Mouse (Mus musculus) testis, postnatal 10 days (tissue): Measurements from ENCODE around the gene Scn2b.
A peak's percentile ranks its signal among the peaks of the same experiment; 100 is the strongest.

Experiments
- DNase-seq: peaks from one replicate; pipeline ENCODE4 v3.0.0; 2021; ENCODE audit warnings: low spot score

Gene Scn2b

GRCm38 (mm10) chr9:45117741-45118431, at the start of gene Scn2b:
TSS of gene Scn2b (plus strand) at chr9:45117782.
- peak; percentile 49 for DNase-seq

DNA sequence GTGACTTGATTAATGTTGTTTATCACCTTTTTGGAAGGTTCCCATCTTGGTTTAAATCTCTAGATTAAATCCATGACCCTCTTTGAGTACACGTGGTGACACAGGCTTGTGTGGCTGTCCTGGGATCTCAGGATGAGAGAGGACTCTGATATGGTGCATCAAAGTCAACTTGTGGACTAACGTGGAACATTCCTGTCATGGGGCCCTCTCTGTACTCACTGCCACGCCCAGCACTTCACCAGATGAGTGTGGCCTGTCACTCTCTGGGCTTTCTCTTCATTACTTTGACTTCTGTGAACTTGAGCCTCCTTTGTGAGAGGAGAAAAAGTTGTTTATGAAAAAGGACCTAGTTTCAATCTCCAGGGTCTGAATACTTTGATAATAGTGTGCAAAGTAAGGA, 45.8 kb upstream of the Scn2b start:
- DNase-seq, result no peak

- DNase-seq, result no peak
Observed at GRCm38 (mm10) chr9:45077859-45078258, 39.7 kb upstream of the Scn2b start.

GRCm38 (mm10) chr9:45079011-45079410, 38.6 kb upstream of the Scn2b start, which contains the start of gene Jaml:
TSS of gene Jaml (plus strand) at chr9:45079183.
- no peak for DNase-seq

DNA sequence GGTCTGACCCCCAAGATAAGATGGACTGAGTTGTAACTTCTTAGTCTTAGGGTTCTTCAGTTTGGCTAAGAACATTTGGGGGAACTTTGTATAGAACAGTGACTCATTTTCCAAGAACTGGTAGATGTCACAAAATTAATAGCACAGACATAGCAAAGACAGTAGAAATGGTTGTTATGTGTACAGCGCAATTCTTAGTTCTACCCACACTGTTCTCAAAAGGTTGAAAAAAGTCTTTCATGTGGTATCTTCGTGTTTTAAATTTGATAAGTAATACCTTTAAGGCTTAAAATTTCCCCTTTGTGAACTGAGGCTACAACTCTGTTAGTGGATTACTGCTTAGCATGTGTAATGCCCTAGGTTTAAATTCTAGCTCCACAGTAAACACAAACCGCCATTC, 34.5 kb upstream of the Scn2b start:
- DNase-seq, result no peak

- DNase-seq, result no peak
Observed at GRCm38 (mm10) chr9:45084556-45084955, 33.0 kb upstream of the Scn2b start.

GRCm38 (mm10) chr9:45085741-45086690, 31.6 kb upstream of the Scn2b start:
- DNase-seq, result no peak

DNA sequence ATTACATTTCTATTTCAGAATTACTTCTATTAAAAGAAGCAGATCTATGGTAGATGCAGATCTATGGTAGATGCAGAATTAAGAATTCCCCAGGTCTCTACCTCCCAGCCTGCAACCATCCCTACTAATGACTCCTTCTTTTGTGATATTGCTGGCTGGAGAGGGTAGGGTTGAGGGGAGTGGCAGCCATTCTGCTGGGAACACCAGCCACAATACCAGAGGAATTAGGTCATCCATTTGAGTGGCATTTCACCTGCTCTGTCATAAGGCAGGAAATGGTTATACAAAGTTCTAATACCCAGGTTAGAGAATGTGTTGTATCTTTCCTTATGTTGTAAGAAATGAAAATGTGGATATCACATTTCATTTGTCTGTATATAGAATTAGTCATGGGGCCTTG, 29.5 kb upstream of the Scn2b start:
- DNase-seq, result no peak

DNA sequence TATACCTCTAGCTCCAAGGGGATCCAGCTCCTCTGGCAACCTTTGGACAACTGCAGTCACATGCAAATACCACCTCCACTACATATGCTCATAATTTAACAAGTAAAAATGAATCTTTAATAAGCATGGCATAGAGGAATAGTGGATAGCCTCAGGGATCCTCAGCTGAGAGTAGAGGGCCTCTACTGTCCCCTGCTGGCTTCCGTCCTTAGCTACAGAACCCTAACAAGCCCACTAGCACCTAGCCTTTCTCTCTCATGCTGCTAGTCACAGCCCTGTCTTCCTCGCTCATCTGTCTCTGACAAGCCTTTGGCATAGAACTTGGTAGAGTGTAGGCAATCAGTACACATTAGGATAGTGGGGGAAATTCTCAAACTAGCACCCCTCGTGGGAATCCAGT, 26.8 kb upstream of the Scn2b start:
- DNase-seq, result no peak

GRCm38 (mm10) chr9:45092641-45093040, 24.9 kb upstream of the Scn2b start:
- no peak for DNase-seq

DNA sequence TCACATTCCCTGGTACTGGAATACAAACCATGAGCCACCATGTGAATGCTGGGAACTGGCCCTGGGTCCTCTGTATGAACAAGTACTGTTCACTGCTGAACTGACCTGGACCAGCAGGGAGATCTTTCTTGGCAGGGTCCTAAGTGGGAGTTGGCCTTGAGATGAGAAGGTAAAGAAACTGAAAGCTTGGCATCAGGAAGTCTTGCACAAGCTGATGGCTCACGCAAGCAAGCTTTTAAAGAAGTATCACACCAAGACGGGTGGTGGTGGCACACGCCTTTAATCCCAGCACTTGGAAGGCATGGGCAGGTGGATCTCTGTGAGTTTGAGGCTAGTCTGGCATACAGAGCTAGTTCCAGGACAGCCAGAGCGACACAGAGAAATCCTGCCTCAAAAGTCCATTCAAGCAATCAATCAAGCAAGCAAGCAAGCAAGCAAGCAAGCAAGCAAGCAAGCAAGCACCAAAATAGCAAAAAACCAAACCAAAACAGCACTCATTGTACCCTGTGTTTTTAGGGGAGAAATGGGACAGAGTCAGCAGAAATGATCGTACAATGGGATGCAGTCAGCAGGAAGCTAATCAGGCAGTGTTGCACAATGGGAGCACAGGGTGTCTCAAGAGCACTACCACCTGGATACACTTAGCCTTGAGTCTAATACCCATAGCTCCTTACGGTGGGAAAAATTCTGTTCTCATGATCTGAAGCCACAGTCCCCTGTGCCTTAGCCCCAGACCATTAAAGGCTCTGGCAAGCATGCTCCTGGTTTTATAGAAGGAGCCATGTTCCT, 22.2 kb upstream of the Scn2b start:
- no peak for DNase-seq

DNA sequence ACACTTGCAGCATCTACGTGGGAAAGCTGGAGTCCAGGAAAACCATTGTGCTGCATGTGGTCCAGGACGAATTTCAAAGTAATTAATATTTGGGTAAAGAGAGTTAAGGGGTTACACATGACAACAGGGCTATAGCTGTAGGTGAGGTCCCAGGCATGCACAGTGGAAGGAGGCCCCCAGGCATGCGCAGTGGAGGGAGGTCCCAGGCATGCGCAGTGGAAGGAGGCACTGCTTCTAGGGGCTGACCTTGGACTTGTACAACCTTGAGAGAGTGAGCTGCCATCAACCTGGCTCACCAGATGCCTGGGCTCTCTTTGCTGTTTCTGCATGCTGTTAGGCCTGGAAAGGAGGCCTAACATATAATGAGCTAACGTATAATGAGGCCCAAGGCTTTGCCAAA, 19.7 kb upstream of the Scn2b start:
- DNase-seq, result no peak

DNA sequence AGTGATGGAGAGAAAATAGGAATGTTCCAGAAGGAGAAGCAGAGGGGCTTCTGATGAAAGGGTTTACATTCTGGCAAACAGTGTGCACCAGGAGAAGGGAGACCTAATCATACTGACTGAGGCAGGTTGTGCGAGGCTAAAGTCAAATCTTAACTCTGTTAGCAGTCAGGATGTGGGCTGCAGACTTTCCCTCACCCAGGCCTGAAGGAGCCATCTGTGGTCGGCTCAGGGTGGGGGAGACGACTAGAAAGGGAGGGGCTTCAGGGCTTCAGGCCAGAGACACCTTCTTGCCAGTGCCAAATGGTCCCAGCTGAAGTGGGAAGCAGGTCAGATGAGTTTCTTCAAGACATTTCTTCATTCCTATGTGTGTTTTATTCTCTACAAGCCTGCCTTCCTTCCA, 19.2 kb upstream of the Scn2b start:
- DNase-seq, result no peak

DNA sequence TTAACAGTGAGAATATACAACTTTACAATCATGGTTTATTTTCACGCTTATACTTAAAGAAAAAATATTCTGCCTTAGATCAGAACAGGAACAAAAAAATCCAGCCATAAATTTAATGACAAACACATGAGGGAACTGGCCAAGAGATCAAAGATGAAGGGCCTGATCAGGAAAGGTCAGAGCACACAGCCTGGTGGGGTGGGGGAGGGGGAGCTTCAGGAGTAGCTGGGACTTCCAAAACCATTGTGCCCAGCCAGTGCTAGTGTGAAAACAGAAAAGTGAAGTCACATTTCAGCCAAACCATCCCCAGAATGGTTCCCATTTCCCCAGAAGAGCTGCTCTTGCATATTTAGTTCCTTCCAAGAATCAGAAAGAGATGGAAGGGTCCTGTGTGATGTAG, 15.1 kb upstream of the Scn2b start:
- DNase-seq, result no peak

DNA sequence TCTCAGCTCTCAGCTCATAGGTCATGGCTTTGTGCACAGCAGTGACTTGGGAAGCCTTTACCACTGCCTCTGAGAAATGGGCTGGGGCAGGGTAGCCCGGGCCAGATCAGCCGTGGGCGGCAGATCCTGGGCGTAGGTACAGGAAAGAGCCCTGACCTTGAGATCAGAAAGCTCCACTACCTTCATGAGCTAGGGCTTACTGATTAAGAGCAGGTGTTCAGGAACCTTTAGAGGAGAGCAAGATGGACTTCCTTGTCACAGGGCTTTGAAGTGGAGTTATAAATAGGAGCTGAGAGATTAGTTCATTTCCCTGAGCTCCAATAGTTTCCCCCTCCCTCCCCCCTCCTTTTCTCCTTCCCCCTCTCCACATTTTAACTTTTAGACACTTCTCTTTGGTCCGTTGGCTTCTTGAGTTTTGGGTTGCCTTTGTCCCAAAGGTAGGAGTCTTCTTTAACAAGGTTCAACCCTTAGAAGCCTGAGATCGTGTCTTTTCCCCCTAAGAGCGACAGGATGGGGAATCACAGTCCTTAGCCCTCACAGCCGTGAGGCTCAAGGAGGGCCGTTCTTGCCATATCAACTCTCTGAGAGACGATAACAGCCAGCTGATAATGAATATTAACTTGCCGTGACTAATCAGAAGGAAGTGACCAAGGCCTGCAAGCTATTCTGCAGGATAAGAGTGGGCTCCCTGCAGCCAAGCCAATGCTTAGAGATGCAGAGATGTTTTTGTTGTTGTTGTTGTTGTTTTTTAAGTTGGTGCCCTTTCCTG, 14.2 kb upstream of the Scn2b start:
- no peak for DNase-seq

DNA sequence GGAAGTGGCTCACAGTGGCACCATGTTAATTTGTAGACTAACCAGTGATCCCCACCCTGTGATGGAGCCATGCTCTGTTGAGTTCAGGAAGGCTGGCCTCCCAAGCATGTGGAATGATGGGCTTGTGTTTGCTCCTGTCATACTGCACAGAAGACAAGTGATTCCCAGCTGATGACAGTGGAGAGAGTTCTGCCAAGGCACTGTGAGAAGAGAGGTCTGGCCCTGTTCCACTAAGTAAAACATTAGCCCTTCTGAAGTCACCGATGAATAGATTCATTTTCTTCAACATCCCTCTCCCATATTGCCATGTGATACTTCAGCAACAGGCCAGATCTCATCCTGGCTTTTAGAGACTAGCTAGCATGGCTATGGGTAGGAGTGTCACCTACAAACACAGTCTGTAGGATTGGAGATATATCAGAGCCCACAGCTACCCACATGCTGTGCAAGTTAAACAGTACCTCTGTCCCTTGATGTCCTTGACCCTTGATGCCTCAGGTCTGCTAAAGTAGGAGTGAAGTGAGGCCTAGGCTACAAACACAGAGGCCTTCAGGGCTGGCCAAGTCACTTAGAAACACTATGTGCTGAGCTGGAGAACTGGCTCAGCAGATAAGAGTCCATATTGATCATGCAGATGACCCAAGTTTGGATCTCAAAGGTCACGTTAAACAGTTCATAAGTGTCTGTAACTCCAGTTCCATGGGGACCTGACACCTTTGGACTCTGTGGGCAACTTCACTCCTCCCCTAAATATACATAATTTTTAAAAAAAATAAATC, 11.8 kb upstream of the Scn2b start:
- DNase-seq, result no peak

- DNase-seq, result peak; percentile 60
Observed at GRCm38 (mm10) chr9:45115706-45116105, 1.9 kb upstream of the Scn2b start.

GRCm38 (mm10) chr9:45116819-45117218, 763 bp upstream of the Scn2b start:
- no peak for DNase-seq

GRCm38 (mm10) chr9:45118552-45118951, 970 bp downstream of the Scn2b start:
- DNase-seq, result no peak

GRCm38 (mm10) chr9:45119316-45119953, 1.9 kb downstream of the Scn2b start:
- DNase-seq, result no peak
